Mouse (Mus musculus): ENCODE results near the gene Ltbp1.

GRCm38 (mm10) chr17:75353323-75353722 is 348.0 kb downstream of the Ltbp1 start:
- TF ChIP-seq POLR2A (IDR thresholded peaks at IDR 0.05; ENCODE audit: borderline replicate concordance, extremely low read depth, low read depth, low read length) (no peak), CTCF (IDR thresholded peaks at IDR 0.05; ENCODE audit: insufficient read depth, low read length) (no peak)
